Mouse (Mus musculus) 3T3-L1 (cell line): Measurements from ENCODE around the gene Zbtb25.

Experiments used
- DNase-seq: peaks from one replicate; pipeline ENCODE4 v3.0.0-alpha.2; 2015; ENCODE audit warnings: low read depth, low spot score

Gene Zbtb25

DNA sequence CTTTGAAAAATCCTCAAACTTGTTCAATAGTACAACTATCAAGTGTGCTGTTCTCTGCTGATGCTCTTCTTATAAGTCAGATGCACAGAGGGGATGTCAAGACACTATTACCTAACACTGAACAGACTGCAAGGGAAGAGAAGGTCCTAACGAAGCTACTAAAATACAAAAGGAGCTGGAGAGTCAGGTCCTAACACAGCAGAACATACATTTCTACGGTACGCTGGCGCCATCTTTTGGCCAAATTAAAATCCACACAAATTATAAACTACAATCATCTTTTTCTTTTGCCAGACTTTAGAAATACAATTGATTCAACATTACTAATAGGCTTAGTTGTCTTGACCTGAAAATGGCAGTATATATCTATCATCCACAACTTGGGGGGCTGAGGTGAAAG is 28.3 kb downstream of the Zbtb25 start:
- DNase-seq: peak; percentile 69

DNA sequence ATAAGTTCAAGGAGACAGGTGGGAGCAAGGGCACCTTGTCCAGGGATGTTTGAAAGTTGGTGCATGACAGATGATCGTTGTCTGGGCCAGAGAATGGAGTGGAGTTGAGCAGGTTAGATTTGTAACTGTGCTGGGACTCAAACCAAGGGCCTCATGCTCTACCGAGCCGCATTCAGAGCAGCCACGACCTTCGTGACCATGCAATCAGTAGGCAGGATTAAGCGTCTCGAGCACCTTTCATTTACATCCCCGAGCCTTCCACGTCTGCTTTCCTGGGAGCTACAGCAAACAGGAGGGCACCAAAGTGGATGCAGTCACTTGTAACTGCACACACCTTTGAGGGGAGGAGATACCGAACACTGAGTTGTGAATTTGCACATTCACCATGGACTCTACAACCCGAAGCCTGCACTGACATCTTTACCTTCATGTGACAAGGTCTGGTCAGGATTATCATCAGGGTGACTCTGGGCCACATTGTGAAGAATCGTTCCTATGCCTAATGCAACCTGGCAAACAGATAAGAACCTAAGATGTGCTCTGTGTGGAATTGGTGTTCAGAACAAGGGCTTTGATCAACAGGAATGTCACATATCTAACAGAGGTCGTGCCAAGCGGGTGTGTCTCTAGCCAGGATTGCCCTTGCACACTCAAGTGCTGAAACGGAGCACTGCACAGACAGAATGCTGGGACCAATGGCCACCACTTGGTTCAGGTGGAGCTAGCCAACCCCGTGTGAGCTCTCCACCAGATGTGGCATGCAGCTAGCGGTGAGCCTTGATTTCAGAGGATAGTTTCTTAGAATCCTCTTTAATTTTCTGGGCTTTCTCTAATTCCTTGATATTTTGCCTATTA is 33.1 kb downstream of the Zbtb25 start:
- no peak for DNase-seq

DNA sequence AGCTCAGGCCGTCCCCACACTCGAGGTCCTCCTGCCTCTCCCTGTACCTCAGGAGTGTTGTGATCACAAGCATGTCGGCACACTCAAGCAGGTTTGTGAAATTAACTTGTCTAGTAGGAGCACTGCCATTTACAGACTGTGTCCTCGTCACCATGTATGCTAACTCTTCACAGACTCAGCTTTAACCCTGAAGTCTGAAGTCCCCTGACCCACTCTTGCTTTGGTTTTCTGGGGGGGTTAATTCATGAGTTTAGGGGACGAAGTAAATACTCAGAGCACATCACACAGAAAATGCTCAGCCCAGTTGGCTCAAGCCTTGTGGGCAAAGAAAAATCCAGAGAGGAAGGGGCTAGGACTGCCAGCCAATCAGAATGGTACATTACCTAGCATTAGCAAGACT is 33.8 kb downstream of the Zbtb25 start:
- DNase-seq: no peak

DNA sequence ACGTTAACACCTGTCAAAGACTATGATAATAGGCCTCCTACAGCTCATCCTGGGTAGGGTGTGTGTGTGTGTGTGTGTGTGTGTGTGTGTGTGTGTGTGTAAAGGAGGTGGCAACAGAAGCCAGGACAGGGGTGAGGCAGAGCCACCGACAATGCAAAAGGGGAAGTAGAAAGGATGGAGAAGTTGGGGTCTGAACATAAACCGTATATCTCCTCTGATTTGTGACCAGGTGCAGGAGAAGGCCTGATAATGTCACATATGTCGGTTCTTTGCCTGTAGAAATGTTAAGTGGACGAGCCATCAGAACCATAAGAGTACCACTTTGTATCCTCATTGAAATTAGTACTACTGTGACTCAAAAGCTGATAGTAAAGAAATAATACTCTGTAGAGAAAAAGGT is 35.7 kb downstream of the Zbtb25 start:
- no peak for DNase-seq

DNA sequence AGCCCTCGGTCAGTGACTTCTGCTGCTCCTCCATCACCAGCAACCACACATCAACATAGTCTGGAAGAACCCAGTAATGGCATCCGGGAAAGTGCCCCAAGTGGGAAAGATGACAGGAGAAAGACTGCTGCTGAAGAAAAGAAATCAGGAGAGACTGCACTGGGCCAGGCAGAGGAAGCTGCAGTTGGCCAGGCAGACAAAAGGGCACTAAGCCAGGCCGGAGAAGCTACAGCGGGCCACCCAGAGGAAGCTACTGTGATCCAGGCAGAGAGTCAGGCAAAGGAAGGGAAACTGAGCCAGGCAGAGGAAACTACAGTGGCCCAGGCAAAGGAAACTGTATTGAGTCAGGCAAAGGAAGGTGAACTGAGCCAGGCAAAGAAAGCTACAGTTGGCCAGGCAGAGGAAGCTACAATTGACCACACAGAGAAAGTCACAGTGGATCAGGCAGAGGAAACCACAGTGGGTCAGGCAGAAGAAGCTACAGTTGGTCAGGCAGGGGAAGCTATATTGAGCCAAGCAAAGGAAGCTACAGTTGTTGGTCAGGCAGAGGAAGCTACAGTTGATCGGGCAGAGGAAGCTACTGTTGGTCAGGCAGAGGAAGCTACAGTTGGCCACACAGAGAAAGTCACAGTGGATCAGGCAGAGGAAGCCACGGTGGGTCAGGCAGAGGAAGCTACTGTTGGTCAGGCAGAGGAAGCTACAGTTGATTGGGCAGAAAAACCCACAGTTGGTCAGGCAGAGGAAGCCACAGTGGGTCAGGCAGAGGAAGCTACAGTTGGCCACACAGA is 40.6 kb downstream of the Zbtb25 start:
- DNase-seq: no peak

DNA sequence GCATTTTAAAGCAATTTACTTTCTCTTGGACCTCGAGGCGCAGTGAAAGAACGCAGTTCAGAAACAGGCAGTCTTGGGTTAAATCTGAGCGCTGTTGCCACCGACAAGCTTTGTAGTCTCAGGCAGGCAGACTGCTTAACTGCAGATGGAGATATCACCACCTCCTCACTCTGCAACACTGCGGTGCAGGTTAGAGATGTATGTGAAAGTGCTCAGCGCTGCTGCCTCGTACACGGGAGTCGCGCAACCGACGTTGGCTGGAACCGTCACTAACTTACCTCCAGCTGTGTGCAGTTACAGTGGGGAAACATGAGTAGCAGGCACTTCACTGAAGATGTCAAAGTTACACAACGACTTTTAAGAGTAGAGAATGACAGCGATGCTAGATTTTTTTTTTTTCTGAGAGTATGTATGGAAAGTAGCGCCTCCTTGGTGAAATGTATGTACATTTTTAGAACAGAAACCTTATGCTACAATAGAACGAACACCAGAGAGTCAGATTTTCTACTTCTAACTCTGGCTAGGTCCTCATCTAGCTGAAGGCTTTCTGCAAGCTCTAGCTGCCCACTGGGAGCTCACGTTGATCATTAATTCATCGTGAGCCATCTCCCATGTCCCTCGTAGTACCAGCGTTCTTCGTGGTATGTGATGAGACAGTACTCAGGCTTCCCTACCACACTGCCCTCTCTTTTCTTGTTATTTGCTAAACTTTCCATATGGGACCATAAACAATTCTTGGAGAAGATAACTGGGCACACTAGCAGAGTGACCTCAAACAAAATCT is 42.8 kb downstream of the Zbtb25 start:
- no peak for DNase-seq

DNA sequence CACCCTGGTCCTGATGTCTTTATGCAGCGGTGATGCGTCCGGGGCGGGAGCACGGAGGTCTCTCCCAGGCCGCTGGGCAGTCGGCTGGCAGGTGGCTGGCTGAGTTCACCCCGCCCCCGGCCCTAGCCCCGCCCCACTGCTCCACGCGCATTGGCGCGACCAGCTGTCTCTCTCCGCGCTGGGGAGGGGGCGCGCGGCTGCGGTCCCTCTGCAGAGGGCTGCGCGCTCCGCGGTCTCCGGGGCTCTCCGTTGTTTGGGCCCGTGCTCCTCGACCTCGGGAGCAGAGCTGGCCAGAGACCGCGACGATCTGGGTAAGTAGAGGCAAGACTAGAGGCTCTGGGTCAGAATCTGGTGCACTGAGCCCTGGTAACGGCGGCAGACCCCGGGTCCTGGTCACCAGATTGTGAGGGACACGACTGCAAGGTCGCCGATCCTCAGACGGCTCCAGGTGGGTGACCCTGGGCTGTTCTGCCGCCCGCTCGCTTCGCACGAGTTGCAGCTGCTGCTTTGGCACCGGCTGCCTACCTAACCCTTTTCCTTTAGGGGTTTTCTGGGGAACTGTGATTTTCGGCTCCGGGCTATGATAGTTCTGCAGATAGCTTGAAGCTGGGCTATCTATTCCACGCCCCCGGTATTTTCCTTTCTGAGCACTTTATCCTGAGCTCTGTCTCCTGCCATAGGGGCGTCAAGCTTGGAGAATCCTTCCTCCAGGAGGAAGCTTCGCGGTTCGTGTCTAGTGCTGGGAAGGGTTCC is 44.5 kb downstream of the Zbtb25 start, which contains the start of gene Akap5:
TSS of gene Akap5 (plus strand) at position 213 of the 753 bp plus-strand sequence.
- no peak for DNase-seq

DNA sequence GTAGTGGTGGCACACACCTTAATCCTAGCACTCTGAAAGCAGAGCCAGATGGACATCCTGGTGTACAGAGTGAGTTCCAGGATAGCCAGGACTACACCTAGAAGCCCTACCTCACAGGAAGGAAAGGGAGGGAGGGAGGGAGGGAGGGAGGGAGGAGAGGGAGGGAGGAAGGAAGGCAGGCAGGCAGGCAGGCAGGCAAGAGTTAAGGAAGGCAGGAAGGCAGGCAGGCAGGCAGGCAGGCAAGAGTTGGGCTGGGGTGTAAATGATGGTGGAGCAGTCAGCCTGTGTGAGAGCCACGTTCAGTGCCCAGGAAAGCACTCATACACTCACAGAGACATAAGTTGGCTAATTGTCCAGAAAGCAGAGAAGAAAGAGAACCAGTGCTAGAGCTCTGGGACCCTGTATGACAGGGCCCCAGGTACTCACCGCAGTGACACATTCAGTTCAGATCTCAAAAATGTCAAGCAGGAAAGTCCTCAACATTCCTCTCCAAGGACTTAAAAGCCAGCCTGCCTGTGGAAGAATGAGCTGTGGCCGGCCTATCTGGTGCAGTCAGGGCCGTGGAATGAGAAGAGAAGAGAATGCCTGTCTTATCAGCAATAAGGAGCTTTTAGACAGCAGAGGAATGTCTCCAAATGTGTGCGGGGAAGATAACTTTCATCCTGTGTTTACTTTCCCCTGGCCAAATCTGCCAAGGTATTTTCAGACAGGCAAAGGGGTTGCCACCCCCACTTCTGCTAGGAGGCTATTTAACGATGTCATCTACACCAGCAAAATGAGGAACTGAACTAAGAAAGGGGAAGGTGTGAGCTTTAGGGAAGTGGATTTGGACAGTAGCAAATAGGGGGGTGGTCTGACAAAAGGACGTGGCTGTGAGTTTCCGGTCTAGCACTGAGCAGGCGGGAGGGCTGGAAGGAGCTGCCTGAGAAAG is 50.9 kb downstream of the Zbtb25 start:
- no peak for DNase-seq

DNA sequence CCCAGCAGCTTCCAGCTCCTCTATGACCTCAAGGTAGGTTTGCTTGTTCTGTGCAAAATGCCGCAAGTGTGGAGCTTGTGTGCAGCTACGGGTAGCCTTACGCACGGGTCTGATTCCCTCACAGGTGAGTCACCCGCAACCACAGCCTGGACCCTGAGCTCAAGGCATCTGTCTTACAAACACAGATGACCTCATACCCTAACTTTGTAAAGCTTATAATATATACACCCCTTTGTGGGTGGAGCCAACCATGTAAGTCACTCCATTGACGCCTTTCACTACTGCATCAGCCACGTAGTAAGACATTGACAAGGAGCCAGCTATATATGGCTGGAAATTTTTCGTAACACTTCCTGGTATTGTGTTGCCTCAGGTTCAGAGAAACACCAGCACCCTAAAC is 57.5 kb downstream of the Zbtb25 start:
- DNase-seq: peak; percentile 19

DNA sequence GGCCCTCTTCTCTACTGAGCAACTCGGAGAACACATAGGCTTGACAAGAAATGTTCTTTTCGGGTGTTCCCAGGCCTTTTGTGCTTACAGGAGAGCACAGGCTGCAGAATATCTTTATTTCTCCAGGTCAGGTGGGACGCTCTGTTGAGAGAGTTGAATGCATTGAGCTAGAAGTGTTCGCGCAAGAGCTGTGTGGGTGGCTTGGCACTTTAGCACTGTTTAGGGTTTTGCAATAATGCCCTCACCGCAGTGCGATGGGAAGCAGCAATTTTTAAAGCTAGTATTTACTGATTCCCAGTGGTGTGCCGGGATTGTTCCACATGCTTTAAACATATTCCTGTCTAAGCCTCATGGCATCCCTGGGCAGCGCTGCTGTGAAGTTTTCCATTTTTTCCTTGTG is 58.2 kb downstream of the Zbtb25 start:
- no peak for DNase-seq

DNA sequence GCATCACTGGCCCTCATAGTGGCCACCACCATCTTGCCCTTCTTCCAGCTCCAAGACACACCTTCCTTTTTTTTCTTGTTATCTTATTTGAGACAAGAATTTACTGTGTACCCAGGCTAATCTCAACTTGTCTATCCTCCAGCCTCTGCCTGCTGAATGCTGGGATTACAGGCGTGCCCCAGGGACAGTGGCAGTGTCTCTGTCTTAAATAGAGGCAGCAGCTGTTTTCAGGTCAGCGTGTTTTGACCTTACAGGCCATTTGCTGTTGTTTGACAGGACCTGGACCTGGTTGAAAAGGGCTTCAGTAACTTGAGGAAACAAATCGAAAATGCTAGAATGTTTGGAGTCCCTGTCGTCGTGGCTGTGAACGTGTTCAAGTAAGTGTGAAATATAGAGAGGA is 58.8 kb downstream of the Zbtb25 start:
- DNase-seq: no peak

DNA sequence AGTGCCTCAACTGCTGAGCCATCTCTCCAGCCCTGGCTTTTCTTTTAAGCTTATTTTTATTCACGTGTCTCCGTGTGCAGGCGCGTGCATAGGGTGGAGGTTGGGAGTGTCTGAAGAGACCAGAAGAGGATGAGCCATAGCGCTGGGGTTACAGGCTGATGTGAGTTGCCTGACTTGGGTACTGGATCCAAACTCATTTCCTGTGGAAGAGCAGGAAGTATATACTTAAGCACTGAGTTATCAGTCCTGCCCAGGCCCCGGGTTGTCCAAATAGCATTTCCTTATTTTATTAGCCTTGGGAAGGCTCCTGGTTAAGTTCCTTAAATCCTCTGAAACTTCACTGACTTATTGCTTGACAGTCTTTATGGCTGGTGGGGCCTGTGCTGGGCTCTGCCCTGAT is 59.4 kb downstream of the Zbtb25 start:
- DNase-seq: no peak

DNA sequence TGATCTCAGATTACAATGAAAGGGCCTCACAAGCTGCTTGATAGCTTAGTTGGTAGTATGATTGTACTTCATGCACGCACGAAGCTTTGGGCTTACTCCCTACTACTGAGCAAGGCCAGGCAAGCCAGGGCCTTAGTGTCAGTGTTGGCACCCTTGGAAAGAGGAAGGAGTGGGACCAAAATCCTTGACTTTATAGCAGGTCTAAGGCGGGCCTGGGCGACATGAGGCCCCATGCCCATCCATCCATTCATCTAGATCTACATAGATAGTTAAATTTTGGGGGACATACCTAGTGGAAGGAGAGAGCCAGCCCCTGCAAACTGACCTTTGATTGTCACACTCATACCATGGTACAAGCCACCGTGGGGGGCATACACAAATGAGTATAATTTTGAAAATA is 61.0 kb downstream of the Zbtb25 start:
- no peak for DNase-seq

DNA sequence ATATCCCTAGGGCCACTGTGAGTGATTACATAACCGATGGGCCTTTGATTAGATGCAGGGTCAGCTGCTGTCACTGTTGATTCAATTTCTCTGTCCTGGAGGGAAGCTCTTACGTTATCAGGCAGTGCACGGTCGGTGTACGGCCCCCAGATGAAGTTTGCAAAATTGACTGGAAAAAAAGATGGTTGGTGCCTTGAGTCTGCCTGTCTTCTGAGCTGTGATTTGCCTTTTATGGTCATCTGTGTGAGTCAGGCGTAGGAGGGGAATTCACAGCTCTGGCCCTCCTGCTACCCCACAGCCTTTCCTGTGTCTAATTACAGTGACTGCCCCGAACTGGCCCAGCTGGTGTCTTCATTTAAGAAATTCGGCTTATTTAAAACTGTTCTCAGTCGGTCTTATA is 61.4 kb downstream of the Zbtb25 start:
- DNase-seq: peak; percentile 68

DNA sequence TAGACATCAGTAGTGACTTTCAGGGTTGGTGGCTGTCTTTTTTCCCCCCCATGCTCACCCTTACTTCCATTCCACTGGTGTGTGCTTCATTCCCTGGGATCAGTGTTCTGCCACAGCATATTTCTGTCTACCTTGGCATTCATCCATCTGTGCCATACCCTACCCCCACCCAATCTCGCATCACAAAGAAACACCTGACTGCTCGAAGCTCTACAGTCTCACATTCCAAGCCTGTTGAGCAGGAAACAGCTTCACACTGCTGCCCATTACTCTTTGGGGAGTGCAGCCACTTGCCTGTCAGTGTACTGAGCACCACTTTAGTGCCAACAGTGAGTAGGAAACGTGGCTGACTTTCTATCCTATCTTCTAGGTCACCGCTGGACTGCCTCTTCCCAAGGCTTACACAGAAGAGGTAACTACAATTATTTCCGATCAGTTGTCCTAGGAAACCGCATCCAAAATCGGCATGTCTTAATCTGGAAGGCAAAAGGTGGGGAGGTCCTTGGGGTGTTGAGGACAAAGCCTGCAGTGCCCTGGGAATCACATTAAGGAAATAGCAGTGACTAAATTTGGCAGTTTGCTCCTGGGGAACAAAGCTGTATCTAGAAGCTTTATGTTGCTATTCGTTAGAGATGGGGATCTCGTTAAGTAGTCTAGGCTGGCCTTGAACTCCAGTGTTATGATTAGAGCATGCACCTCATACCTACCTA is 62.4 kb downstream of the Zbtb25 start:
- DNase-seq: no peak

DNA sequence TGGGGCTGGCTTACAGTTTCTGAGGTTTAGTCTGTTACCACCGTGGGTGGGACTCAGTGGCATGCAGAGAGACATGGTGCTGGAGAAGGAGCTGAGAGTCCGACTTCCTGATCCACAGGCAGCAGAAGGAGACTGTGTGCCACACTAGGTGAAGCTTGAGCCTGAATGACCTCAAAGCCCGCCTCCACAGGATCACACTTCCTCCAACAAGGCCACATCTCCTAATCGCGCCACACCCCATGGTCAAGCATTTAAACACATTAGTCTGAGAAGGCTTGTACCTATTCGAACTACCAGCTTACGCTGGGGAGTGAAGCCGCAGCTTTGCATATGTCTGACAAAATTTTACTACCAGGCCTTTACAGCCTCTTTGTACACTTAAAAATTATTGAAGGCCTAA is 64.3 kb downstream of the Zbtb25 start:
- DNase-seq: no peak

DNA sequence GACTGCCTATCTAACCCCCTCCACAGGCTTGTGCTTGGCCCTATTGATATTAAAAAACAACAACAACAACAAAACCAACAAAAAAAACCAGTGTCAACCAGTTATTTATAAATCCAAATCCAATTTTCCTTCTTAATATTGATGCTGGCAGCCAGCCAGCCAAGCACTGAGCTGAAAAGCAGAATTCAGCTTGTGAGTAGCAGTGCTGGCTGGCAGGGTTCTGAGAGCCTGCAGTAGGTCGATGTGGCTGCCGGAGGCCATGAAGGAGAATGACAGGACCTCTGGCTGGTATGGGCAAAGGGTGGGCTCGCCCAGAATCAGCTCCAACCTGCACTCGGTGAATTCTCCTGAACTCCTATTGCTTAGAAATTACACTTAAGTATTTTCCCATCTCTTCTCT is 65.2 kb downstream of the Zbtb25 start:
- DNase-seq: no peak

DNA sequence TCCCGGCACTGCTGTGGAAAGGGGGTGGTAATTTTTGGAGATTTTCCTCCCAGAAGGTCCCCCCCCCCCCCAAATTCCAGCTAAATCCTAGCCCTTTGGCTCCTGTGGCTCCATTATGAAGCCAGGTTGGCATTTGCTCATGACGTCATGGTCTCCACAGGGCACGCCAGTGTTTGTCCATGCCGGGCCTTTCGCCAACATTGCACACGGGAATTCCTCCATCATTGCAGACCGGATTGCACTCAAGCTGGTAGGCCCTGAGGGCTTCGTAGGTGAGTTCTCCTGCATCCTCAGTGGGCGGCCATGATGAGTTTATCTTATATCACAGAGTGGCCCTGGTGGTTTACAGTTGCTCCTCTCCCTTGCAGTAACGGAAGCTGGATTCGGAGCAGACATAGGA is 65.9 kb downstream of the Zbtb25 start:
- no peak for DNase-seq

DNA sequence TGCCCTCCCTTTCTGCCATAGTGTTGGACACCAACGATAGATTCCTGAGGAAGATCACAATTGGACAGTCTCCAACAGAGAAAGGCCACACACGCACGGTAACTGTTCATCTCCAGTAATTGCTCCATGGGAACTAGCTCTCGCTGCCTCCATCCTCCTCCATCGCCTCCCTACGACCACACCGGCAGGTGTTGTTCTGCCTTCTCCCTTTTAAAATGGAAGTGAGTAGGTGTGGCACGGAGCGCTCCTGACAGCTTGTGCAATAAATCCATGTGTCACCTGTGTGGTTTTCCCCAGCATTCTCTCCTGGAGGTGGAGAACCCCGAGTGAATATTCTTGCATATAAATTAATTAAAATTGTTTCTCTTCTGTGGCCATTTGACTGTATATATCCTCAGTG is 69.0 kb downstream of the Zbtb25 start:
- no peak for DNase-seq
